Mouse (Mus musculus) liver, embryonic 14.5 days (tissue): ENCODE data around the gene Zfp704. TPM values are rescaled to one million over a fixed set of nuclear protein-coding genes. Genes with fewer than 3 reads are reported as not detected.

ENCODE experiments used
- ATAC-seq: fragments of 200-750 bp; cut with Nextera tagmentation; 2 replicates; pipeline ENCODE4 v1.8.0; 2017; ENCODE audit warnings: moderate number of reproducible peaks, mild to moderate bottlenecking, moderate library complexity; ENCODE audit not compliant: insufficient read depth
- DNase-seq, 3 experiments: peaks; one replicate each; pipeline ENCODE4 v3.0.0-alpha.2; 2012 to 2013; ENCODE audit warnings: low read depth in 3 of 3, low spot score in 3 of 3
- H3K27ac ChIP-seq: fragments of 300-500 bp; sonication (generic); 2 replicates; pipeline ENCODE4 v1.5.1; 2014; ENCODE audit warnings: moderate library complexity, mild to moderate bottlenecking, control low read depth, inconsistent platforms
- H3K27me3 ChIP-seq: fragments of 300-500 bp; sonication (generic); 2 replicates; pipeline ENCODE4 v1.6.1; 2014; ENCODE audit warnings: mild to moderate bottlenecking, low read length, moderate library complexity; ENCODE audit not compliant: control insufficient read depth, insufficient read depth
- H3K36me3 ChIP-seq: fragments of 300-500 bp; sonication (generic); replicated peaks from 2 replicates; pipeline ENCODE4 v1.6.1; 2014; ENCODE audit warnings: low read depth; ENCODE audit not compliant: control insufficient read depth, insufficient read depth
- H3K4me1 ChIP-seq, 2 experiments: fragments of 200-500 bp in 1 of 2; fragments of 300-500 bp in 1 of 2; sonication (generic) in 1 of 2; replicated peaks; 2 replicates each; pipeline ENCODE4 v1.6.1; 2012 to 2014; ENCODE audit warnings: antibody characterized with exemption in 1 of 2, inconsistent platforms in 1 of 2, low read length in 1 of 2; ENCODE audit not compliant: control insufficient read depth in 2 of 2, insufficient read depth in 2 of 2
- H3K4me2 ChIP-seq: fragments of 300-500 bp; sonication (generic); 2 replicates; pipeline ENCODE4 v1.6.1; 2014; ENCODE audit warnings: low read depth, mild to moderate bottlenecking, control low read depth, moderate library complexity
- H3K4me3 ChIP-seq, 2 experiments: fragments of 200-500 bp in 1 of 2; fragments of 300-500 bp in 1 of 2; sonication (generic) in 1 of 2; 2 replicates each; pipeline ENCODE4 v1.5.1; 2012 to 2014; ENCODE audit warnings: low read depth in 2 of 2, low read length in 2 of 2, mild to moderate bottlenecking in 2 of 2, control low read depth in 1 of 2, inconsistent platforms in 1 of 2, moderate library complexity in 1 of 2; ENCODE audit not compliant: insufficient read depth in 1 of 2
- H3K9ac ChIP-seq: fragments of 300-500 bp; sonication (generic); replicated peaks from 2 replicates; pipeline ENCODE4 v1.6.1; 2014; ENCODE audit warnings: mild to moderate bottlenecking, control low read depth, moderate library complexity
- H3K9me3 ChIP-seq: fragments of 300-500 bp; sonication (generic); 2 replicates; pipeline ENCODE4 v1.6.1; 2016; ENCODE audit warnings: low read length, mixed read lengths; ENCODE audit not compliant: control insufficient read depth
- CTCF ChIP-seq: IDR thresholded peaks from 2 replicates; pipeline ENCODE4 v1.5.1; 2016; ENCODE audit warnings: antibody characterized with exemption, low read depth, control low read depth
- EP300 ChIP-seq: IDR thresholded peaks from 2 replicates; pipeline ENCODE4 v1.6.1; 2016; ENCODE audit warnings: antibody characterized with exemption, low read depth
- WGBS: fragments of 180-500 bp; shearing (Covaris S2); extraction: QIAGEN DNeasy Blood & Tissue Kit; methylation state at CpG from one replicate; pipeline ENCODE4 v1.1.7; 2014; ENCODE audit not compliant: insufficient replicate concordance; 5-methylcytosine and 5-hydroxymethylcytosine counted together
- polyA plus RNA-seq, 2 experiments: library from polyadenylated mRNA; depleted of rRNA in 1 of 2; stranded (reverse) in 1 of 2; unstranded in 1 of 2; fragments of >200 nt; fragmentation: Nextera tagmentation in 1 of 2; extraction: Ambion mirVana in 1 of 2; gene quantifications; 2 replicates each; pipeline versions ENCODE4 v1.2.1 to v1.2.3; 2012 to 2014

Gene Zfp704
- polyA plus RNA-seq, 2 experiments, result 0.94 to 1.1 TPM

- no peaks in the 10 kb centered on the region for H3K9me3 ChIP-seq
- TF ChIP-seq EP300 (no peak), CTCF (no peak)
- H3K4me2 ChIP-seq, result no peak overlapping the region
- H3K4me3 ChIP-seq, result no peak overlapping the region
- peaks cover 11% of the 10 kb centered on the region for H3K27me3 ChIP-seq
- H3K9ac ChIP-seq, result no peak overlapping the region
- no peaks in the 10 kb centered on the region for H3K36me3 ChIP-seq
- H3K27ac ChIP-seq, result no peak overlapping the region
- ATAC-seq (no peak), DNase-seq (no peak)
- H3K4me1 ChIP-seq, result peaks cover 0 to 13% of the 10 kb centered on the region in 2 experiments; a peak in 2 of 4 replicates
- 50% methylated on average over 11 of the region's 11 CpGs for WGBS
Measured at GRCm38 (mm10) chr3:9605784-9606706, 3.8 kb downstream of the Zfp704 start.

- no peak for ATAC-seq
Measured at GRCm38 (mm10) chr3:9604941-9605340, 4.9 kb downstream of the Zfp704 start.

DNA sequence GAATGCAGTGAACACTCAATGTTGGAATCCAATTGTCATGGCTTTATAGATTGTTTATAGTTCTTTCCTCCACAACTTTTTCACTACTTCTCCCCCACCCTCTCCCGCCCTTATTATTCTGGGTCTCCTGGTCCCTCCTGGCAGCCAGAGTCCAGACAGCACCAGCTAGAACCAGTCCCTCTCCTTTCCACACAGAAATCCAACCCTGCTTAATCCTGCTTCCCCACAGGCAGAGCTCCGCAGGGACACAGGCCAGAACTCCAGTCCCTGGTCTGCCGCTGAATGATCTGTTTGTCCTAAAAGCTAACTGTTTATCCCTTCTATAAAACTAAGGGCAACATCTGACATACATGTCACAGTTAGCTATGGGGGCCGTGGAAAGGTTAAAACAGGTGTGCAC, 6.0 kb downstream of the Zfp704 start:
- no peak overlapping the region for H3K27ac ChIP-seq
- TF ChIP-seq EP300, result no peak
- no peak for TF ChIP-seq CTCF
- H3K4me2 ChIP-seq, result no peak overlapping the region
- H3K4me1 ChIP-seq, result peaks cover 0 to 13% of the 10 kb centered on the region in 2 experiments; a peak in 2 of 4 replicates
- 0 out of 2 replicates have a peak, but pooled peaks cover 2% of the 10 kb centered on the region for H3K27me3 ChIP-seq
- H3K9ac ChIP-seq, result no peak overlapping the region
- no peak for DNase-seq
- H3K36me3 ChIP-seq, result no peaks in the 10 kb centered on the region
- H3K9me3 ChIP-seq, result no peaks in the 10 kb centered on the region
- ATAC-seq, result no peak
- WGBS, result 86% methylated on average over 4 of the region's 4 CpGs
- no peak overlapping the region for H3K4me3 ChIP-seq

More at GRCm38 (mm10) chr3:9604941-9605340, 4.9 kb downstream of the Zfp704 start:
- no peak overlapping the region for H3K4me3 ChIP-seq
- no peak overlapping the region for H3K9ac ChIP-seq
- TF ChIP-seq CTCF, result no peak
- TF ChIP-seq EP300, result no peak
- peaks cover 3% of the 10 kb centered on the region for H3K27me3 ChIP-seq
- no peak overlapping the region for H3K4me2 ChIP-seq
- peaks cover 0 to 13% of the 10 kb centered on the region in 2 experiments; a peak in 2 of 4 replicates for H3K4me1 ChIP-seq
- DNase-seq, result no peak
- no peaks in the 10 kb centered on the region for H3K9me3 ChIP-seq
- H3K27ac ChIP-seq, result no peak overlapping the region
- H3K36me3 ChIP-seq, result no peaks in the 10 kb centered on the region
- 61% methylated on average over 7 of the region's 7 CpGs for WGBS

GRCm38 (mm10) chr3:9600577-9600976, 9.3 kb downstream of the Zfp704 start:
- DNase-seq (no peak), ATAC-seq (no peak)
- Histone ChIP-seq H3K4me3 (no peak overlapping the region), H3K9me3 (no peaks in the 10 kb centered on the region), H3K27ac (no peak overlapping the region), H3K36me3 (no peaks in the 10 kb centered on the region), H3K27me3 (no peaks in the 10 kb centered on the region), H3K9ac (no peak overlapping the region), H3K4me1 (peaks cover 0 to 9% of the 10 kb centered on the region in 2 experiments; a peak in 2 of 4 replicates), H3K4me2 (no peak overlapping the region)
- WGBS, result 49% methylated on average over 6 of the region's 6 CpGs
- TF ChIP-seq EP300, result no peak
- no peak for TF ChIP-seq CTCF

- Histone ChIP-seq H3K9ac (no peak overlapping the region), H3K4me3 (no peak overlapping the region), H3K27ac (no peak overlapping the region), H3K4me2 (no peak overlapping the region), H3K4me1 (peaks cover 0 to 9% of the 10 kb centered on the region in 2 experiments; a peak in 2 of 4 replicates), H3K27me3 (no peaks in the 10 kb centered on the region), H3K9me3 (no peaks in the 10 kb centered on the region), H3K36me3 (no peaks in the 10 kb centered on the region)
- DNase-seq, result no peak
- WGBS, result 67% methylated on average over 11 of the region's 11 CpGs
- TF ChIP-seq EP300 (no peak), CTCF (no peak)
- no peak for ATAC-seq
Measured at GRCm38 (mm10) chr3:9599738-9600410, 10.0 kb downstream of the Zfp704 start.
